Mouse (Mus musculus): ENCODE measurements around the gene Tpm4.
A peak's percentile ranks its signal among the peaks of the same experiment; 100 is the strongest.

The Tpm4 gene

DNA sequence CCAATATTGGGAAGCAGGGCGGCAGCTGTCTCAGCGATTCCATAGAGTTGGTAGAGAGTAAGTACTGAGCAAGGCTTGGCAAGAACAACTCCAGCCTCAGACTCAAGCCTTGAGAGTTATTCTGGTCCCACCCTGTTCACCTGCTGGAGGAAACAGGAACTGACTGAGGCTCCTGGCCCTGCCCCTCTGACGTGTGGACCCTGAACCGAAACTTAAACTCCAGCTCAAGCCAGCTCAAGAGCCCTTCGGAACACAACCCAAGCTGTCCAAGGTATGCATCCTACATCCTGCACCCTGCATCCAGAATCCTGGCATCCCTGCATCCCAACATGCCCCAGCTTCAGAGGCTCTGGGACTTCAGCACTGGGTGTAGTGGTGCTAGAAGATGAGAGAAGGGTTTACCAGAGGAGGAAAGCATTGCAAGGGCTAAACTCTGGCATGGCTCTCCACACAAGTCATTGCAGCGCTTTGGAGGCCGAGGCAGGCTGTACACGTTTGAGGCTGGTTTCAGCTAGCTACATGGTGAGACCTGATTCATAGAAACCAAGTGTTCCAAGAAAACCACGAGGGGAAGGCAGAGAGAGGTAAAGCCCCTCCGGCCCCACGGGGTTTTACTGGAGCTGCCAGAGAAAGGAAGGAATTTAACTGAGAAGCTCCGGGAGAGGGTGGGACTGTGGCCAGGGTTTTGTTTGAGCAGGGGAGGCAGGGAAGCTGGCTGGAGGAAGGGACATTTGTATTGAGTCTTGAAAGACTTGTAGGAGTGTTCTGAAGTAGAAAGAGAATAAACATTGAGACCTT, 54.8 kb downstream of the Tpm4 start, which contains the start of gene Hsh2d:
Hsh2d (plus strand) TSS at position 222 of the 798 bp plus-strand sequence.
- peak; percentile 50 to 64 for DNase-seq (ENCODE audit: low spot score in 2 of 2)

DNA sequence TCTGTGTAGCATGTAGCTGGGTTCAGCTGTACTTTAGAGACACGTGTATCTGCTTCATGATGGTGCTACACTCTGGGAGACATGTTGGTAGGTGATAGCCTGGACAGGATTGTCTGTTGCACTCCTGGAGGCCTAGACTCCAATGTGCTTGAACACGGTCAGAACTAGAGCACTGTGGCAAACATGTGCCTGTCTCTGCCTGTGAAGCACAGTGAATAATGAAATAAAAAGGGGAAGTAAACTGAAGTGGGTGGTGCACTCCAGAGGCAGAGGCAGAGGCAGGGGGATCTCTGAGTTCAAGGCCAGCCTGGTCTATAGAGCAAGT, 55.4 kb downstream of the Tpm4 start:
- no peak for DNase-seq (ENCODE audit: low spot score in 2 of 2)

DNA sequence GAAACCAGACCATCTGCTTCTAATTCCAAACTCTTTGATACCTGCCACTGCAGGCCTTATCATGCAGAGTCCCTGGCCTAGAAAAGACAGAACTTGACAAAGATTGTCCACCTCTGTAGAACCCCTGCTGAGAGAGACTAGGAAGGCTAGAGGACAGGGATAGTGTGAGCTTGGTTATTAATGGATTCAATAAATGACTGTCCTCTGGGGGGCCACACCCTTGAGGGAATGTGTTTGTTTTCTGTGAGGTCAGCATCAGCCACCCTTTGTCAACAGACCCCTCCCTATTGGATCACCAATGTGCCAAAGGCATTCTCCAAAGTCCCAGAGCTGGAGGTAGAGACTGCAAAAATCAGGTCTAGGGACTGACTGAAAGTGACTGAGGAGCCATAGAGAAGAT, 57.3 kb downstream of the Tpm4 start:
- no peak for DNase-seq (ENCODE audit: low spot score in 2 of 2)

DNA sequence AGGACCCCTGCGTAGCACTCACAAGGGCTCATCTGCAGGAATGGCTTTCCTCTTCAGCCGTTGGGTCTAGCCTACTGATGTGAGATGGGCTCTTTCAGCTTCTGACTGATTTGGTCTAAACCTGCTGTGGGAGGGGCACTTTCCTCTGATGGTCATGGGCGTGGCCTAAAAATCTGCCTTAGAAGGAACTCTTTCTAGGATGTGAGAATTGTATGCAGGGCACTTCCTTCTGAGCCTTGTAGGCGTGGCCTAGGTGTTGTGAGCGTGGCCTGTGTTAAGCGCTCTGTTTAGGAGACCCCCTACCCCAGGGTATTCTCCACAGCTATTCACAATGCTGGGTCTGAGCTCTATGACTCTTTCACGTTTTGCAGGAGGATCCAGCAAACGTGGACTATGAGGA, 63.2 kb downstream of the Tpm4 start:
- DNase-seq (ENCODE audit: low spot score in 2 of 2), result no peak

All from spleen, postnatal 14 days (tissue).